Mouse (Mus musculus) hindbrain, embryonic 16.5 days (tissue): Measurements from ENCODE around the gene Hoxd11. TPM values are rescaled to one million over a fixed set of nuclear protein-coding genes. Genes with fewer than 3 reads are reported as not detected.

Source experiments
- ATAC-seq: fragments of 200-750 bp; cut with Nextera tagmentation; 2 replicates; pipeline ENCODE4 v1.8.0; 2017; ENCODE audit warnings: moderate TSS enrichment, moderate library complexity
- H3K27ac ChIP-seq: fragments of 300-500 bp; sonication (generic); 2 replicates; pipeline ENCODE4 v1.5.1; 2014; ENCODE audit warnings: low read depth, mild to moderate bottlenecking, control low read depth, low read length, moderate library complexity
- H3K27me3 ChIP-seq: fragments of 300-500 bp; sonication (generic); replicated peaks from 2 replicates; pipeline ENCODE4 v1.6.1; 2014; ENCODE audit warnings: low read length; ENCODE audit not compliant: control insufficient read depth, insufficient read depth
- H3K36me3 ChIP-seq: fragments of 300-500 bp; sonication (generic); 2 replicates; pipeline ENCODE4 v1.6.1; 2014; ENCODE audit warnings: mild to moderate bottlenecking, low read length, moderate library complexity, mixed read lengths; ENCODE audit not compliant: control insufficient read depth, insufficient read depth
- H3K4me1 ChIP-seq: fragments of 300-500 bp; sonication (generic); 2 replicates; pipeline ENCODE4 v1.6.1; 2014; ENCODE audit warnings: low read depth, low read length; ENCODE audit not compliant: control insufficient read depth, insufficient read depth
- H3K4me2 ChIP-seq: fragments of 300-500 bp; sonication (generic); 2 replicates; pipeline ENCODE4 v1.6.1; 2014; ENCODE audit warnings: mild to moderate bottlenecking, low read length, control low read depth, moderate library complexity
- H3K4me3 ChIP-seq: fragments of 300-500 bp; sonication (generic); 2 replicates; pipeline ENCODE4 v1.5.1; 2014; ENCODE audit warnings: mild to moderate bottlenecking, low read length, control low read depth, moderate library complexity
- H3K9ac ChIP-seq: fragments of 300-500 bp; sonication (generic); 2 replicates; pipeline ENCODE4 v1.6.1; 2014; ENCODE audit warnings: low read depth, mild to moderate bottlenecking, control low read depth, low read length, moderate library complexity
- H3K9me3 ChIP-seq: fragments of 300-500 bp; sonication (generic); 2 replicates; pipeline ENCODE4 v1.6.1; 2014; ENCODE audit warnings: mild to moderate bottlenecking, low read length, moderate library complexity; ENCODE audit not compliant: control insufficient read depth
- WGBS: fragments of 180-500 bp; shearing (Covaris S2); extraction: QIAGEN DNeasy Blood & Tissue Kit; methylation state at CpG from one replicate; pipeline ENCODE4 v1.1.7; 2014; 5-methylcytosine and 5-hydroxymethylcytosine counted together
- polyA plus RNA-seq: library from polyadenylated mRNA; unstranded; fragments of >200 nt; fragmentation: Nextera tagmentation; extraction: Ambion mirVana; gene quantifications from 2 replicates; pipeline ENCODE4 v1.2.1, GENCODE M21; 2015

The Hoxd11 gene
- polyA plus RNA-seq, 1 experiment from 2014 or later: not detected

GRCm38 (mm10) chr2:74655420-74655781, 24.0 kb upstream of the Hoxd11 start:
- Histone ChIP-seq H3K27ac (no peak overlapping the region), H3K9me3 (no peaks in the 10 kb centered on the region; the same call in 1 of the 2 replicates), H3K4me2 (peak overlapping the region; percentile 59), H3K9ac (no peak overlapping the region; the same call in 1 of the 2 replicates), H3K27me3 (peaks cover 45% of the 10 kb centered on the region), H3K4me3 (peak overlapping the region; percentile 37), H3K4me1 (peaks cover 6% of the 10 kb centered on the region), H3K36me3 (no peaks in the 10 kb centered on the region)
- ATAC-seq: no peak
- WGBS: 0% methylated on average over 34 of the region's 47 CpGs

GRCm38 (mm10) chr2:74655821-74656631, 23.3 kb upstream of the Hoxd11 start:
- Histone ChIP-seq H3K9ac (peak overlapping the region; percentile 48), H3K4me3 (peak overlapping the region; percentile 37), H3K9me3 (no peaks in the 10 kb centered on the region; the same call in 1 of the 2 replicates), H3K27me3 (peaks cover 47% of the 10 kb centered on the region), H3K27ac (no peak overlapping the region), H3K4me2 (peak overlapping the region; percentile 59), H3K36me3 (no peaks in the 10 kb centered on the region), H3K4me1 (peaks cover 6% of the 10 kb centered on the region)
- no peak for ATAC-seq
- whole genome bisulfite sequencing: under 1% methylated on average over 38 of the region's 69 CpGs

GRCm38 (mm10) chr2:74656632-74657021, 22.7 kb upstream of the Hoxd11 start:
- no peak overlapping the region for H3K4me2 ChIP-seq
- H3K9me3 ChIP-seq: no peaks in the 10 kb centered on the region; the same call in 1 of the 2 replicates
- H3K4me3 ChIP-seq: no peak overlapping the region
- 8% methylated on average over 4 of the region's 4 CpGs for WGBS
- peaks cover 6% of the 10 kb centered on the region for H3K4me1 ChIP-seq
- no peak overlapping the region for H3K9ac ChIP-seq
- H3K36me3 ChIP-seq: no peaks in the 10 kb centered on the region
- ATAC-seq: no peak
- H3K27me3 ChIP-seq: peaks cover 50% of the 10 kb centered on the region
- H3K27ac ChIP-seq: no peak overlapping the region

- Histone ChIP-seq H3K4me1 (peaks cover 6% of the 10 kb centered on the region), H3K9ac (no peak overlapping the region), H3K27me3 (peaks cover 48% of the 10 kb centered on the region), H3K4me3 (peak overlapping the region; percentile 14), H3K4me2 (no peak overlapping the region), H3K9me3 (no peaks in the 10 kb centered on the region; the same call in 1 of the 2 replicates), H3K27ac (no peak overlapping the region), H3K36me3 (no peaks in the 10 kb centered on the region)
- no peak for ATAC-seq
- 3% methylated on average over 59 of the region's 62 CpGs for WGBS
Measured at GRCm38 (mm10) chr2:74657251-74658023, 21.9 kb upstream of the Hoxd11 start.

GRCm38 (mm10) chr2:74658024-74658666, 21.2 kb upstream of the Hoxd11 start:
- Histone ChIP-seq H3K4me3 (peak overlapping the region; percentile 14; the same call in 1 of the 2 replicates), H3K27ac (0 out of 2 replicates have a peak overlapping the region, but pooled peaks have one; percentile 21), H3K9ac (no peak overlapping the region), H3K27me3 (peaks cover 53% of the 10 kb centered on the region), H3K36me3 (no peaks in the 10 kb centered on the region), H3K4me1 (peaks cover 6% of the 10 kb centered on the region), H3K4me2 (no peak overlapping the region), H3K9me3 (no peaks in the 10 kb centered on the region; the same call in 1 of the 2 replicates)
- no peak for ATAC-seq
- 1% methylated on average over 15 of the region's 15 CpGs for WGBS

GRCm38 (mm10) chr2:74658667-74659371, 20.5 kb upstream of the Hoxd11 start:
- ATAC-seq: no peak
- Histone ChIP-seq H3K27me3 (peaks cover 57% of the 10 kb centered on the region), H3K9ac (no peak overlapping the region), H3K9me3 (no peaks in the 10 kb centered on the region; the same call in 1 of the 2 replicates), H3K27ac (0 out of 2 replicates have a peak overlapping the region, but pooled peaks have one; percentile 21), H3K4me3 (peak overlapping the region; percentile 14), H3K4me1 (peaks cover 6% of the 10 kb centered on the region), H3K4me2 (no peak overlapping the region), H3K36me3 (no peaks in the 10 kb centered on the region)
- under 1% methylated on average over 47 of the region's 47 CpGs for WGBS

- Histone ChIP-seq H3K27me3 (peaks cover 57% of the 10 kb centered on the region), H3K4me2 (no peak within 1 kb of the TSS)
Measured at GRCm38 (mm10) chr2:74659507-74660005, 19.8 kb upstream of the Hoxd11 start, which contains the start of gene Evx2. TSS of gene Evx2 (minus strand) at chr2:74659557.

More at GRCm38 (mm10) chr2:74659507-74660005, 19.8 kb upstream of the Hoxd11 start, which contains the start of gene Evx2:
- H3K4me3 ChIP-seq: peak within 1 kb of the TSS; percentile 14
- ATAC-seq: no peak
- H3K9me3 ChIP-seq: no peaks in the 10 kb centered on the region; the same call in 1 of the 2 replicates
- 2% methylated on average over 28 of the region's 28 CpGs for WGBS
- no peak within 1 kb of the TSS for H3K9ac ChIP-seq
- H3K4me1 ChIP-seq: peaks cover 6% of the 10 kb centered on the region
- H3K36me3 ChIP-seq: no peaks in the 10 kb centered on the region
- 0 out of 2 replicates have a peak within 1 kb of the TSS, but pooled peaks have one; percentile 21 for H3K27ac ChIP-seq
